Mouse (Mus musculus) ES-Bruce4 (cell line): ENCODE data around the gene Ptpn6.

Source experiments
- CTCF ChIP-seq: IDR thresholded peaks from one replicate; pipeline ENCODE4 v1.8.1; 2011; ENCODE audit warnings: low read depth, low read length
- EP300 ChIP-seq: IDR thresholded peaks from 2 replicates; pipeline ENCODE4 v1.6.1; 2011; ENCODE audit warnings: low read depth, low read length; ENCODE audit not compliant: insufficient read depth
- POLR2A ChIP-seq: IDR thresholded peaks from one replicate; pipeline ENCODE4 v1.8.1; 2011; ENCODE audit warnings: low read length; ENCODE audit not compliant: insufficient read depth

- no peak for TF ChIP-seq CTCF
- no peak for TF ChIP-seq POLR2A
- no peak for TF ChIP-seq EP300
Observed at GRCm38 (mm10) chr6:124722876-124723473, 15.5 kb downstream of the Ptpn6 start.
